Mouse (Mus musculus) macrophage (primary cell): Measurements from ENCODE around the gene Clrn3. TPM values are rescaled to one million over a fixed set of nuclear protein-coding genes. Genes with fewer than 3 reads are reported as not detected.
"Not testable (repeated sequence)": the region's sequence is repeated elsewhere in the genome, so short reads cannot be mapped to it uniquely, and the experiment has no call there.

ENCODE experiments used
- H3K27ac ChIP-seq: fragments of 350-480 bp; formaldehyde crosslinking; 2 replicates; pipeline ENCODE4 v1.9.0; 2021
- H3K36me3 ChIP-seq: fragments of 350-480 bp; formaldehyde crosslinking; 2 replicates; pipeline ENCODE4 v1.9.0; 2021; ENCODE audit errors: inconsistent target
- H3K4me3 ChIP-seq: fragments of 350-480 bp; formaldehyde crosslinking; 2 replicates; pipeline ENCODE4 v1.9.0; 2021; ENCODE audit errors: inconsistent target
- H3K79me2 ChIP-seq: fragments of 350-480 bp; formaldehyde crosslinking; 2 replicates; pipeline ENCODE4 v1.9.0; 2021; ENCODE audit errors: inconsistent target
- WGBS: methylation state at CpG from one replicate; pipeline ENCODE4 v1.1.7; 2026; ENCODE audit warnings: inconsistent platforms; ENCODE audit not compliant: missing documents; 5-methylcytosine and 5-hydroxymethylcytosine counted together
- polyA plus RNA-seq: library from polyadenylated mRNA; stranded (reverse); fragments of 250-400 nt; gene quantifications from 3 replicates; pipeline ENCODE4 v1.2.4, GENCODE M21; 2018; ENCODE audit warnings: inconsistent platforms
- total RNA-seq, 78 experiments: library from RNA; depleted of rRNA; stranded (reverse); fragments of 250-400 nt; gene quantifications; 1 replicate in 9 of 78; 2 replicates in 24 of 78; 3 replicates in 43 of 78; 4 replicates in 2 of 78; pipeline ENCODE4 v1.2.4; 2018; ENCODE audit warnings: inconsistent platforms in 56 of 78

Gene Clrn3
- total RNA-seq (2018; cell fraction: chromatin; rRNA removed): not detected
- under 1 TPM in 1 of 26 experiments, not detected in 25; 0.04 TPM for total RNA-seq (2018; cell fraction: cytosol; rRNA removed)
- not detected for total RNA-seq (2018; cell fraction: nucleus; rRNA removed)
- not detected in 3 replicates for polyA plus RNA-seq

GRCm38 (mm10) chr7:135528515-135528914, at the start of gene Clrn3:
Clrn3 (minus strand) TSS chr7:135528654.
- no peaks in the 10 kb centered on the region for H3K79me2 ChIP-seq
- 99% methylated on average over 7 of the region's 7 CpGs for WGBS
- H3K27ac ChIP-seq: no peak within 1 kb of the TSS
- no peak within 1 kb of the TSS for H3K4me3 ChIP-seq
- H3K36me3 ChIP-seq: no peaks in the 10 kb centered on the region

DNA sequence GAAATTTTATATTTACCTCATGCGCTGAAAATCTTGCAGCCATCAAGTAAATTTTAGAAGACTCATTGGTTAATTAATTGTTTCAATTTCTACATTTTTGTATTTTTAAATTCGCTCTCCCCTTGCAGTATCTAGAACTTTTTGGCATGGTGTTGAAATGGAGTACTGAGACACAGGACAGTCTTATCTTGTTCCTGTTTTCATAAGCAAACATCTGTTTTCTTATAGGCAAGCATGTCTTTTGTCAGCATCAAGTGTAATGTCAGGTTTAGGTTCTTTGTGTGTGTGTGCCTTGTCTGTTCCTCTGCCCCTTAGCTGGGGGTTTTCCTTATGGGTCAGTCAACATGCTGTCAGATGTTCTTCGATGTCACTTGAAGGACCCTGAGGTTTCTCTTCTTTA, 47.9 kb upstream of the Clrn3 start:
- no peaks in the 10 kb centered on the region for H3K36me3 ChIP-seq
- H3K79me2 ChIP-seq: no peaks in the 10 kb centered on the region
- WGBS: 71% methylated on average over 3 of the region's 3 CpGs
- H3K27ac ChIP-seq: no peak overlapping the region
- no peak overlapping the region for H3K4me3 ChIP-seq

GRCm38 (mm10) chr7:135575319-135576069, 47.0 kb upstream of the Clrn3 start:
- WGBS: 59% methylated on average over 5 of the region's 7 CpGs
- not testable (repeated sequence) for H3K36me3 ChIP-seq, H3K27ac ChIP-seq, H3K4me3 ChIP-seq, H3K79me2 ChIP-seq

- H3K79me2 ChIP-seq: no peaks in the 10 kb centered on the region
- H3K36me3 ChIP-seq: no peaks in the 10 kb centered on the region
- no peak overlapping the region for H3K27ac ChIP-seq
- H3K4me3 ChIP-seq: no peak overlapping the region
- WGBS: 91% methylated on average over 10 of the region's 10 CpGs
Observed at GRCm38 (mm10) chr7:135571951-135572559, 43.6 kb upstream of the Clrn3 start.

DNA sequence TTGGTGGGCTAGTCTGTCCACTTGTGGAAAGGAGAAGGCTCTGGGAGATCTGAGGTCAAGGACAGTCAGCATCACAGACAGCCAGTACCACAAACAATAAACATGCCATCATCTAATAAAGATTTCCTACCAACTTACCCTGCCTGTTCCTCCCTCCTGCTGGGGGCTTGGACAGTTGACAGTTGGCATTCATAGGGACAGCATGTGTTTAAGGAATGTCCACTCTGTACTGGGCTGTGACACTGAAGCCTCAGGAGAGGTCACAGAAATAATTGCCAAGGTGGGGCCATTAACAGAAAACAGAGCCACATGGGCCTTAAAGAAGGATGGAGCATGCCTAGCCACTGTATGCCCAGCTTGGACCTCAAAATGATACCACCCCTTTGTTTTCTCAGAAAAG, 42.9 kb upstream of the Clrn3 start:
- no peak overlapping the region for H3K4me3 ChIP-seq
- H3K79me2 ChIP-seq: no peaks in the 10 kb centered on the region
- no peaks in the 10 kb centered on the region for H3K36me3 ChIP-seq
- H3K27ac ChIP-seq: no peak overlapping the region

DNA sequence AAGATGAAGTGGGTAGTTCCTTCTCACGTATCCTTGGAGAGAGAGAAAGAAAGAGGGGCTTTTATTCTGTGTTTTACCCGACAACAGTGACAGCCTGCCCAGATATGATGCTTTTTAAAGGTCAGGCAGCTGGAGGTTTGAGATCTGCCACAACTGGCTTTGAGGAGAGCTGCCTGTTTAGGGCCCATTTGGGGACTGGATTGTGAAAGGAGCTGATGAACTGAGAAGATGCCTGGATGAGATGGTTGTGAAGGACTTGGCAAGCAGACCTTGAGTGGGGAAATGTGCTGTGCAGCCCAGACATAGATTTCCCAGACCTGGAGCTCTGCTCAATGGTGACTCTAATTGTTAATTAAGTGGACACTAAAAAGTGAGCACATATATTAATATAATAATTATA, 40.1 kb upstream of the Clrn3 start:
- Histone ChIP-seq H3K79me2 (no peaks in the 10 kb centered on the region), H3K27ac (no peak overlapping the region), H3K4me3 (no peak overlapping the region), H3K36me3 (no peaks in the 10 kb centered on the region)
- WGBS: 95% methylated on average over 2 of the region's 2 CpGs

DNA sequence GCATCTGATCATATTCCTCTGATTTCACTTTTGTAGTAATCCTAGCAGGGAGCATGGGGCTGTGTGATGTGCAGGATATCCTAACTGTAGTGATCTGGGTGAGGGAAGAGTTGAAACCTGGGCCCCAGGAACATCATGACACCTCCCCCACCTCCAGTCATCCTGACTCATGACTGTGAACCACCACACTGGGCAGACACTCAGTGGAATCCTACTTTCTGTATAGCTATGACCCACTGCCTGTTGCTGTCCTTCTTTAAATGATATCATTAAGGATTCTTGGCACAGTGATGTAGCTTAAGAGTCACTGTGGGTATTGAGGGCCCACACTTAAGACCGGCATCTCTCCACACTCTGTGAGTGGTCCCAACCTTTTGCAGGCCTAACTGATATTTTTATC, 39.1 kb upstream of the Clrn3 start:
- Histone ChIP-seq H3K4me3 (no peak overlapping the region), H3K79me2 (no peaks in the 10 kb centered on the region), H3K27ac (no peak overlapping the region), H3K36me3 (no peaks in the 10 kb centered on the region)
- 80% methylated on average over 1 of the region's 1 CpGs for whole genome bisulfite sequencing

- WGBS: 94% methylated on average over 5 of the region's 5 CpGs
- Histone ChIP-seq H3K36me3 (no peaks in the 10 kb centered on the region), H3K27ac (no peak overlapping the region), H3K79me2 (no peaks in the 10 kb centered on the region), H3K4me3 (no peak overlapping the region)
Observed at GRCm38 (mm10) chr7:135566013-135566412, 37.6 kb upstream of the Clrn3 start.

DNA sequence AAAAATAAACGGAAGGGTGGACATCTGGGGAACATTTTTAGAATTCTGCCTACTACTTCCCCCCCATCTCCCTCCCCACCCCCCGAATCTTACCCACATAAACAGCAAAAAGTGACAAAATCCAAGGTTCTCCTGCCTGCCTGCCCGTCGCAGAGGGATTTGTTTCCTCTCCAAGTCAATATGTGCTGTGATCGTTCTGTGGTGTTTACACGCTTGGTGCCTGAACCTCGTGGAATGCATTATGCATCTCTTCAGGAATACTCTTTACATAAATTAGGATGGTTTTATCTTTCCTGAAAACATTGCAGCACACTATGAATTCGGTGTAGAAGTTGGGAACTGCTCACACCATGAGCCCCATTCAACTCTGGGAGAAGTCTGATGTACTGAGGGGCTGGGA, 35.6 kb upstream of the Clrn3 start:
- Histone ChIP-seq H3K4me3 (no peak overlapping the region), H3K36me3 (no peaks in the 10 kb centered on the region), H3K79me2 (no peaks in the 10 kb centered on the region), H3K27ac (no peak overlapping the region)
- 91% methylated on average over 8 of the region's 8 CpGs for WGBS

DNA sequence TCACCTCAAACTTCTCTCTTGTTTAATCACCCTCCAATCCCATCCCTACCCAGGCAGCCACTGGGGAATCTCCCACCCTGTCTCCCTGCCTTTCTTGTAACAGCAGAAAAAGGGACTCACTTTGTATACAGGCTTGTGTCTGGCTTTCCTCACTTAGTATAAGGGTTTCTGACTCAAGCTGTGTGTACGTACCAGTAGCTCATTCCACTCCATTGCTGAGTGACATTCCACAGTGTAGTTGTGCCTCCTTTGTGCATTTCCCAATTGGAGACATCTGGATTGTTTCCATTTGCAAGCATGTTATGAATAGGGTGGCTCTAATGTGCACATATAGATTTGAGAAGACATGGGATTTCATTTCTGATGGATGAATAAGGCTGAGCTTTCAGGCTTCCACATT, 31.8 kb upstream of the Clrn3 start:
- 82% methylated on average over 1 of the region's 1 CpGs for WGBS

GRCm38 (mm10) chr7:135556663-135557402, 28.4 kb upstream of the Clrn3 start:
- Histone ChIP-seq H3K79me2 (no peaks in the 10 kb centered on the region), H3K27ac (no peak overlapping the region), H3K36me3 (no peaks in the 10 kb centered on the region), H3K4me3 (no peak overlapping the region)
- 22% methylated on average over 3 of the region's 3 CpGs for WGBS

More for the DNA sequence above, 31.8 kb upstream of the Clrn3 start:
- H3K79me2 ChIP-seq: no peaks in the 10 kb centered on the region
- H3K27ac ChIP-seq: no peak overlapping the region
- no peaks in the 10 kb centered on the region for H3K36me3 ChIP-seq
- H3K4me3 ChIP-seq: no peak overlapping the region

- H3K4me3 ChIP-seq: no peak overlapping the region
- H3K79me2 ChIP-seq: no peaks in the 10 kb centered on the region
- no peak overlapping the region for H3K27ac ChIP-seq
- no peaks in the 10 kb centered on the region for H3K36me3 ChIP-seq
- 47% methylated on average over 3 of the region's 3 CpGs for WGBS
Observed at GRCm38 (mm10) chr7:135553550-135553949, 25.1 kb upstream of the Clrn3 start.

- Histone ChIP-seq H3K36me3 (no peaks in the 10 kb centered on the region), H3K4me3 (no peak overlapping the region), H3K27ac (no peak overlapping the region), H3K79me2 (no peaks in the 10 kb centered on the region)
- 100% methylated on average over 1 of the region's 1 CpGs for WGBS
Observed at GRCm38 (mm10) chr7:135551547-135551946, 23.1 kb upstream of the Clrn3 start.

- 93% methylated on average over 6 of the region's 6 CpGs for WGBS
- Histone ChIP-seq H3K27ac (no peak overlapping the region), H3K4me3 (no peak overlapping the region), H3K79me2 (peaks cover 5% of the 10 kb centered on the region; the same call in 1 of the 2 replicates), H3K36me3 (no peaks in the 10 kb centered on the region)
Observed at GRCm38 (mm10) chr7:135548434-135548833, 20.0 kb upstream of the Clrn3 start.

- Histone ChIP-seq H3K36me3 (no peaks in the 10 kb centered on the region), H3K79me2 (peaks cover 5% of the 10 kb centered on the region; the same call in 1 of the 2 replicates), H3K27ac (no peak overlapping the region), H3K4me3 (no peak overlapping the region)
- WGBS: 65% methylated on average over 5 of the region's 5 CpGs
Observed at GRCm38 (mm10) chr7:135546530-135546929, 18.1 kb upstream of the Clrn3 start.
